Mouse (Mus musculus) c-Kit-positive CD71-positive TER-119-negative erythroid progenitor cells, embryonic 14.5 days (primary cell): ENCODE data around the gene Paf1.

Source experiments
- DNase-seq: peaks from one replicate; pipeline ENCODE4 v3.0.0-alpha.2; 2013; ENCODE audit warnings: low read depth

The Paf1 gene

DNA sequence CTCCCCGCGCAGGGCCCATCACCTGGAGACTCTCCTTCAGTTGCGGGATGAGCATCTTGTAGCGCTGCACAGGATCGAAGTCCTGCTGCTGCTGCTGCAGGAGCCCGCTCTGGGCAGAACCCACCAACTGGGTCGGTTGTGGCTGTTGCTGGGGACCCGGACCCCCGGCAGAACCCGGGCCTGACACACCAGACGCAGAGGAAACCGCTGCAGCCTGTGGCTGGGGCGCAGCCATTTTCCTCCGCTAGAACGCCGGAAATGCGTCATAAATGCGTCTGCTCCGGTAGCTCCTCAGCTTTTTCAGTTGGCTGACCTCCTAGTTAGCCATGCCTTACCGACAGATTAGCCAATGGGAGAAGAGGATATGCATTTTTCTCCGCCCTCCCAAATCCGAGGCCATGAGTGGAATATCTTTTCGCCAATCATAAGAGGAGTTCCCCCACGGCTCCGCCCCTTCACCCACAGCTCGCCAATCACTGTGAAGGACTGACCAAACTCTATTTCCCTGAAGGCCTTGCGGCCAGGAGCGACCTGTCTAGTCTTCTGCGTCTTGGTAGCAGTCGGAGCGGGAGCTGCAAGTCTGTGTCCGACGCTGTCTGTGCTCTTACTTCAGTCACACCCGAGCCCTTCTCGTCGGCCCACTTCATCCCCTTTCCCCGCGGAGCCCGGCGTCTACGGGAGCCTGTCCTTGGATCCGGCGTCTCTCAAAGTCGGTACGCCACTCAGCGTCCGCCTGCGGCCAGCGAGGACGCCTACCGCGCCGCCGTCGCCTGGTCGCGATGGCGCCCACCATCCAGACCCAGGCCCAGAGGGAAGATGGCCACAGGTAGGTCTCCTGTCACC lies at the start of gene Paf1, which contains the start of gene Med29:
Gene Paf1 (plus strand): TSS at position 523 of the 843 bp plus-strand sequence.
Gene Med29 (minus strand): TSS at position 280 of the 843 bp plus-strand sequence.
- DNase-seq = peak; percentile 99

DNA sequence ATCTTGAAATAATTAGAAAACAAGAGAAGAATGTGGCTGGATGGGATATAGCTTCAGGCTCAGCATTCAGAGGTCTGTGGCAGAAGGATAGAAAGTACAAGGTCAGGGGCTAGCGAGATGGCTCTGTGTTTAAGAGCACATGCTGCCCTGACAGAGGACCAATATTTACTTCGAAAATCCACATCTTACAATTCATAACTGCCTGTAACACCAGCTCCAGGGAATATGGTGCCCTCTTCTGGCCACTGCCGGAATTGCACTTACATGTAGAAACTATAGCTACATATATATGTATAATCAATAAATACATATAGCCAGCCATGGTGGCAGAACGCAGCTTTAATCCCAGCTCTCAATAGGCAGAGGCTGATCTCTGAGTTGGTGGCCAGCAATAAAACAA lies 48.1 kb upstream of the Paf1 start:
- DNase-seq = peak; percentile 78

DNA sequence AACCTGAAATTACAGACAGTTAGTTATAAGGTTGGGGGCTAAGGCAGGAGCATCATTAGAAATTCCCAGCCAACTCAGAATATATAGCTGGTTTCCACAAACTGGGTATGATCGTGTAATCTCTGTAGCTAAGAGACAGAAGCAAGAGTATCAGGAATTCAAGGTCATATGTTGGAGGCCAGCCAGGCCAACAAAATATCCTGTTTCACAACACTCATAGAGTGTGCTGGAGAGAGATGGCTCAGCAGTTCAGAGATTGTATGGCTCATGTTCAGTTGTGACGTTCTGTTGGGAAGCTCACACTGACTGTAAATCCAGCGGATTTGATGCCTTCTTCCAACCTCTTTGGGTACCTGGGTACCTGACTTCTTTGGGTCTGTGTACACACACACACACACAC lies 45.0 kb upstream of the Paf1 start:
- no peak for DNase-seq

DNA sequence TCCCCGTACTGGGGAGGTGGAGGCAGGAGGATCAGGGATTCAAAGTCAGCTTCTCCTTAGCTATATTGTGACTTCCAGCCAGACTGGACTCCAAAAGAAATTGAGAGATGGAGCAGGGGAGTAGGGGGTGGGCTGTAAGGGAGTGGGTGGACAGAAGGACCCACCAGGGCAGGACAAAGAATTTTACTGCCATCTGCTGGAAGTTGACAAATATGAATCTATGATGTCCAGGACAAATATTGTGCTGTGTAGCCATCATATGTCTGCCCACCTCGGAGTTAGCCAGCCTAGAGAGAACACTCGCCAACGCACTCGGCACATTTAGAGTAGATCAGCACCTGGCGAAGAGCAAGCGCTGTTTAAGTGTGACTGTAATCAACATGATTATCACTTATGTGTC lies 44.1 kb upstream of the Paf1 start:
- no peak for DNase-seq

DNA sequence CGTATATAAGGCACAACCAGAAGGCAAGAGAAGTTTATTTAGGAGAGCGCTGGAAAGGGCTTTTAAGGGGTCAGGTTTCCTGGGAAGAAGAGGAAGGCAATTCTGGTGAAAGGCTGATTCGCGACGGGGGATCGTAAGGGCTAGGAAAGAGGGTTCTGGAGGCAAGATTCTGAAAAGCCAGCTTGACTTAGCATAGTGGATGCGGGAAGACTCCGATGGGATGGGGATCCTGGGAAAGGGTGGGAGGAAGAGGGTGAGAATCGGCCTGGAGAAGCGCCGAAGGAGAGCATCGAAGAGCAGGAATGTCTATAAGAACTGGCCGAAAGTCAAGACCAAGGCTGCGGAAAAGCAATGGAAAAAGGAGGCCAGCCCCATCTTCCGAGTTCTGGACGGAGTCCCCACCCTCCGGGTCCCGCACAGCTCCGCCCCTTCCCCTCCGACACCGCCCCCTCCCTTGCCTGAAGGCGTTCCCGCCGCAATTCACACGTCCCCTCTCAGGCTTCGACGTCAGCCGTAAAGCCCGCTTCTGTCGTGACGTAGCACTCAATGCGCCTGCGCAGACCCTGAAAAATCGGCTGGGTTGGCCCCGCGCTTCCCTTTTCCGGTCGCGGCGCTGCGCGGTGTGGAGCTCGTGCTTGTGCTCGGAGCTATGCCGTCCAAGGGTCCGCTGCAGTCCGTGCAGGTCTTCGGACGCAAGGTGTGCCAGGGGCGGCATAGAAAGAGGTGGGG lies 42.4 kb upstream of the Paf1 start, which contains the start of gene Rps16:
Gene Rps16 (plus strand): TSS at position 498 of the 729 bp plus-strand sequence.
- DNase-seq = peak; percentile 94

DNA sequence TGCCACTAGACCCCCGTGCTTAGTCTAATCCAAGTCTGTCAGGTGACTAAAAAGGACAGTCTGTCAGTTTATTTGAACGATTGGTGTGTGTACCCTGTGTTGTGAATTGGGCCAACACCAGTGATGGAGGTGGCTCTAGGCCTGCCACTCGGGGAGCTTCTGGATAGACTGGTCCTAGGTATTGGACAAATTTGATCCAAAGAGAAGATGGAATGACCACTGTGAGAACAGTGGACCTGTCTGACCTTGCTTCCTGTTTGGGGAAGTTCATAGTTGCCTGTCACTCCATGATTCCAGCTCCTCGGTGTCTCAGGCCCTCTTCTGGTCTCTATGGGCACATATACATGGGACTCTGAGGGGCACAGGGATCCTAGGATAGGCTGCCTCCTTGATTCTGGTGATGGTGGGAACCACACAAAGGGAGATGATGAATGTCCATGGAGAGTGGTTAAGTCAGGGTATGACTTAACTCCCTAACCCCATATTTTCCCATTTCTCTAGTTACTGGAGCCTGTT lies 41.0 kb upstream of the Paf1 start:
- DNase-seq = no peak

DNA sequence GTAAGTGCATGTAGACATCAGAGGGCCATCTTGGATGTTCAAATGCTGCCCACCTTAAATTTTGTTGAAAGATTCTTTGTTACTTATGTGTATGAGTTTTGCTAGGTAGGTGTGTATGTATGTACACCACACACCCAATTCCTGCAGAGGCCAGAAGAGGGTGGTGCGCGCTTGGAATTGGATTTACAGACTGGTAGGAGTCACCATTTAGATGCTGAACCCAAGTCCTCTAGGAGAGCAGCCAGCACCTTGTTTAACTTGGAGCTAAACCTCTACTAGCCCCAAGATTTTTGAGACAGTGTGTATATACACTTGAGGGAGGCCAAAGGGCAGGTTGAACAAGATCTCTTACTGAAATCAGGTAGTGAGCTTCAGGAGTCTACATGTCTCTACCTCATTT lies 39.5 kb upstream of the Paf1 start:
- DNase-seq = no peak

DNA sequence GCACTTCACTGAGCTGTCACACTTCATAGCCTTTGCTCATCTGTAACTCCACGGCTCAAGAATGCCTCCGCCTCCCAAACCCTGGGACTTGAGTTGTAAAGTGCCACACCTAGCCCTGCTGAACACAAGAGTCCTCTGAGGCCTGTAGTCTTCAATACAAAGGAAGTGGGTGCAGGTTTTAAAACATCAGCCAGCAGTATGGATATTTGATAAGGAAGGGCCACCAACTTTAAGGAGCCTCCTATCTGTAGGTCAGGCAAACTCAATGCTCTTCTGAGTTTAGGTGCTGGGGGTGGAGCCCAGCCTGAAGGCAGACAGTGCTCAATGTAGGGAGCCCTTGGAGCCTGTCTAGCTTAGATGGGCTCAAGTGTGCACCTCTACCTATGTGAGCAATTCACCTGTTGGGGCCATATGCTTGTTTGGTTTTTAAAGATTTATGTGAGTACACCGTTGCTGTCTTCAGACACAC lies 38.6 kb upstream of the Paf1 start:
- DNase-seq = no peak

DNA sequence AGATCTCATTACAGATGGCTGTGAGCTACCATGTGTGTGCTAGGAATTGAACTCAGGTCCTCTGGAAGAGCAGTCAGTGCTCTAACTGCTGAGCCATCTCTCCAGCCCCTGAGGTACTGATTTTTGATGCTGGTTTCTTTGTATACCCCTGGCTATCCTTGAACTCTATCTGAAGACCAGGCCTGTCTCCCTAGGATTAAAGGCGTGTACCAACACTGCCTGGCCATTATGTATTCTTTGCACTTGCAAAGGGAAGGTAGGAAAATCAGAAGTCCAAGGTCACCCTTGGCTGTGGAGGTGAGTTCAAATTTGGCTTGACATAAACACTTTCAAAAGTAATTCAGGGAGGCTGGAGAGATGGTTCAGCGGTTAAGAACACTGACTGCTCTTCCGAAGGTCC lies 38.2 kb upstream of the Paf1 start:
- no peak for DNase-seq

DNA sequence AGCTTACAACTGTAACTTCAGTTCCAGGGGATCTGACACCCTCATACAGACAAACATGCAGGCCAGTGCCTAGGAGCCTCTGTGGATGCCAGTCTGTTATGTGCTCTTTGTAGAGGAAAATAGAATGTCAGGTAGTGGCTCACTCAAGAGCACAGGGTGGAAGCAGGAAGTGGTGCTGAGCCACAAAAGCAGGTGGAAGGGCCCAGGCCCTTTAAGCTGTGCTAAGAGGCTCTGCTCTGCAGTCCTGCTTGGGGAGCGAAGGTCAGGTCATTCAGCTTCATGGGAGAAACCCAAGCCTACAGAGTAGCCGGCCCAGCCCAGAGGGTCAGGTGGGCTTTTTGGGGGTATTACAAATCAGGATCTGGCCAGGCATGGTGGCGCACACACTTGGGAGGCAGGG lies 37.5 kb upstream of the Paf1 start:
- DNase-seq = no peak

DNA sequence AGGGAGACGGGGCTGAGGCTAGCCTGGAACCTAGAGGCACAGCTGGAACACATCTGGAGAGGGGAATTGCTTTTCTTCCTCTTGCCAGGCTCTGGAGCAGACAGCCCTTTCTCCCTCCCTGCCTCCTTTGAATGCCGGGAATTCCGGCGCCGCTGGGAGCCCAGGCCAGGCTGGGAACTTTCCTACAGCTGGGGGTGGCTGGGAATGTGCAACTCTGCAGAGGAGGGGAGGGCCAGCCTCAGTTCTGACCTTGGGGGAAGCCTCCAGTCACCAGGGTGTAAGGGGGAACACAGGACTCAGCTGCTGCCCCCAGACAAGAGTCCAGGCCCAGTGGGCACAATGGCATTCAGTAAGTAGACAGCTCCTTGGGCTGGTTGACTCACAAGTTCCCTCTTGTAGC lies 35.8 kb upstream of the Paf1 start:
- no peak for DNase-seq

DNA sequence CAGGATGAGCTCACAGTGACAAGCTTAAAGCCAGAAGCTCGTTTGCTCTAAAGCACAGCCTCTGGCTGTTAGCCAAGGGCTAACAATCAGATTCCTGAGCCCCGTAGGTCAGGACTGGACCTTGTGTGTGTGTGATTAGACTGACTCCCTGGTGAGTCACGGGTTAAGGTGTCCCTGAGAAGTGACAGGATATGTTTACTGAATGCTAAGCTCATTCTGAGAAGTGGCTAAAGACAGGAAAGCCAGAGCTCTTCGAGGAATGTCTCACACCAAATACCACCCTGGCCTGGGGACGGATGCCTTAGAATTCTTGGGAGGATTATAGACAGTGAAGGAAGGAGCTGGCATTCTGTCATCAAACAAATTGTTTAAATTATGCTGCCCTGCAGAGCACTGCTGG lies 34.8 kb upstream of the Paf1 start:
- no peak for DNase-seq

DNA sequence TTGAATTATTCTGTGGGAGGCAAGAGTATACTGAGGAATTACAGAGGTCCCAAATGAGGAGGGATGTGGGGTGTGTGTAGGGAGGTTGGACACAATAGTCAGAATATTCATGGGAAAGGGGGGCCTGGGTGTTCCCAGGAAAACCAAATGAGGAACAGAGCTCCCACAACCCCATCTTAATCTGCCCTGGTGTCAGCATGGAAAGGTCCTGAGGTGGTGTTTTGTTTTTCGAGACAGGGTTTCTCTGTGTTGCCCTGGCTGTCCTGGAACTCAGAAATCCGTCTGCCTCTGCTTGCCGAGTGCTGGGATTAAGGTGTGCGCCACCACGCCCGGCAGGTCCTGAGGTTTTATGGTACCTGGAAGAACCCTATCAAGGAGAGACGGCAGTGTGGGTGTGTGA lies 34.3 kb upstream of the Paf1 start:
- no peak for DNase-seq

DNA sequence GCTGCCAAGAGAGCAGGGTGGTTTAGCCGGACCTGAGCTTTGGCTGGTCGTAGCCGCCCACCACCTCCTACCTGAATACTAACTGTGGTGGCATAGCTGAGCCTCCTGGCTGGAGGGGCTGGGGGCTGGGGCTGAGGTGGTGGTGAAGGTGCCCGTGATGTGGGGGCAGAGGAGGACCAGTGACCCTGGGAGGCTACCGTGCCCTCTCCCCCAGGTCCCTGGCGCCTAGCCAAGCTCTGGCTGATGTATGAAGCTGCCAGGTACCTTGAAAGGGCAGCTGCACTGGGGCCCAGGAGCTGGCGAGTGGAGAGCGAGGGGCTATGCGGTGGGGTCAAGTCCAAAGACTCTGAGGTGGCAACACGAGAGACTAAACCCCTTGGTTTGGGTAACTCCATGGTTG lies 32.9 kb upstream of the Paf1 start:
- no peak for DNase-seq

DNA sequence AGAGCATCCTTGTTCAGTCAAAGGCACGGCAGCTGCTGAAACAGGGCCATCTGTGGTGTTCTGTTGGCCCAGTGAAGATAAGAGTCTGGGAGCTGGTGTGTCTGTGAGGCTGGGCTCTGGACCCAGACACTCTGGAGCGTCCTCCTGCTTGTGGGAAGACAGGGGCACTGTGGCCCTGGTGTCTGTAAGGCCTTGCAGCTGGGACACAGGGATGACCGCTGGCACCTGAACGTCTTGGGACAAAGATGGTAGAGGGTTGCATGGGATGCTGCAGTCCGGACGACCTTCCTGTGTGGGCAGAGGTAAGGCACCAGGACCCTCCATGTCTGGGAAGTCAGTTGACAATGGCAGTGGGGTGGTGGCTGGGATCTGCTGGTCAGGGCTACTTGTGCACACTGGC lies 32.5 kb upstream of the Paf1 start:
- no peak for DNase-seq

DNA sequence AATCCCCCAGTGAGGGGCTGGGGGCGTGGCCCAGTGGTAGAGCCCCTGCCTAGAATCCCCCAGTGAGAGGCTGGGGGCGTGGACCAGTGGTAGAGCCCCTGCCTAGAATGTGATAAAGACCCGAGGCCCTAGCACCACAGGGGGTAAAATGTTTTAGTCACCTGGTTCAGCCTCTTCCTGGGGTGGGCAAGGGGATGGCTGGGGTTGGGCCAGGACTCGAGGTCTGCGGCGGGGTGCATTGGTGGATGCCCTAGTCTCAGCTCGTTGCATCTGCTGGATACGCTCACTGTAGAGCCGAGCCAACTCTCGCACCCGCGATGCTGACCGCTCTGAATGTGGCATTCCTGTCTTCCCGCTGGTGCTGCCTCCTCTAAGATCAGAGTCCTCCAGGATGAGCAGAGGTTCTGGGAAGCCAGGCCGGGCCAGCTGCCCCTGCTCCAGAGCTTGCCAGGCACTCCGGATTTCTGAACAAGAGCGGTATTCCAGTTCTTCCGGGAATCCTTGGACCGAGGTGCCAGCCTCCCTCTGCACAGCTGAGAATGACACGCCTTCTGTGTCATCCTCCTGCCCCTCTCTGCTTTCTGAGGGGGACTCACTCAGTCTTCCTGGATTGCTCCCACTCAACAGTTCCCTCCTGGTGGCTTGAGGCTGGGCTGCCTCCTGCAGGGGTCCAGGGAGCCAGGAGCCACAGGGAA lies 31.0 kb upstream of the Paf1 start:
- DNase-seq = no peak

DNA sequence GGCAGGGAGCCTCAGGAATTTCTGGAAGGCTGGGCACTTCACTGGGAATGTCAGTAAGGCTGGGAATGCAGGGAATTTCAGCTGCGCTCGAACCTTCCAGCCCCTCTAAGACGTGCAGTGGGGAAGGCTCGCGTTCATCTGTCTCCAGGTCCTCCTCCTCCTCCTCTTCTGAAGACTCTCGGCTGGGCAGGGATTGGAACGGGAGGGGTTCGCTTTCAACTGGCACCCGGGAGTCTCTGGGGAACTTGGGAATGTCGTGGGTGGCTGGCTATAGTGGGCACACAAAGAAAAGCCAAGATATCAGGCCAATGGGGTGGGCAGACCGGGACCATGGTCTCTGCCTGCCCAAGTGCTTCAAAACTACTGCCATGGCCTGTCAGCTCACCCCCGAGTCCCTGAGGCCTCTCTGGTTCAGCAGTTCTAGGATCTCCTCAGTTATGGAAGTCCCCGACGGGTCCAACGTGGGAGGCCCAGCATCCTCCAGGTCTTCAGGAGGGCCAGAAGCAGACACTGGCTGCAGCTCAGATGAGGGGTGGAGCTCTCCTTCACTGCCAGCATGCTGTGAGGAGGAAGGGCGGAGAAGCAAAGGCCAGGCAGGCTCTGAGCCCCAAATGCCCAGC lies 30.2 kb upstream of the Paf1 start:
- no peak for DNase-seq

DNA sequence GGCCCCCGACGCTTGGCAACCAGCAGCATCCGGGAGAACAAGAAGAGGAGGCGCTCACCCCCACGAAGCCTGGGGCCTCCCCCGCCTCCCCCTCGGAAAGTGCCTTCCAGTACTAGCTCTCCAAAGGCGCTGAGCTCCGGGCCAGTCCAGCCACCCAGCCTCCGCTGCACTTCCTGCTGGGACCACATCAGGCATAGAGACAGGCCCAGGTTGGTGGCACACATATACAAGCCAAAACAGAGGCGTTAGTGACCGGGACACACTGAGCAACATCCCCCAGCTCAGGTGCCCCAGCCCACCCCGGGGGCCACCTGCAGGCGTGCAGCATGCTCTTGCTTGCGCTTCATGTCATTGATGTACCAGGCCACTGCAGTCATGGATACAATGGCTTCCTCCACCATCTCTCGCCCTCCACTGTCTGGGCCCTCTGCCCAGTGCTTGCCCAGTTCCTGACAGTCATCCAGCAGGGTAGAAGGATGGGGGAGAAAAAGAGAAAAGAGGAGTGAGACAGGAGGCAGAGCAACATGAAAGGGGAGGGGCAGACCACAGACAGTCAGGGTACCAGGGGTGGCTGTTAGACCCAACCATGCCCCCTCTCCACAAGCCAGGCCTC lies 25.0 kb upstream of the Paf1 start:
- DNase-seq = no peak

DNA sequence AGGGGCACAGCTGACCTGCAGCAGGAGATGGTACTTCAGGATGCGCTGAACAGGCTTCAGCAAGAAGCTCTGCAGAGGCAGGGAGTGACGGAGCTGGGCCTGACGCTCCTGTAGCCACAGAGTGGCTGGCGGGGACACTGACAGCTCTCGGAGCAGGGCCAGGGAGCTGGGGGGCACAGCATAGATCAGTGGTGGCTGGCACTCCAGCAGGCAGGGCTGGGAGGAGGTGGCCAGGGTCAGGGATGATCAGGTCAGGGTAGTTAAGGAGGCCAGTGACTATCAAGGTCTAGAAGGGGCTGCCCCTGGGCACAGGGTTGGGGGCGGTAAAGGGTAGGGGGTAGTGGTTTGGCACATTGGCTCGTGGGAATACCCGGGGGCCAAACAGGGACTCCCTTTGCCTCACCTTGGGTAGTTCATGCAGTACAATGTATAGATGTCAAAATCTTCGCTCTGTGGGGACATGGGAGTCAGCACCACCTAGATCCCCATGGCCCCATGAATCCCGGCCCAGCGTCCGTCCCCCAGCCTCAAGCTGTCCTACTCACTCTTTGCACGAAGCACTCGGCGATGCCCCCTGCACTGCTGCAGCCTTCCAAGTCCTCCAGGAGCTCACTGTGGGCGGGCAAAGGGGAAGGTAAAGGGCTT lies 24.4 kb upstream of the Paf1 start:
- DNase-seq = no peak

DNA sequence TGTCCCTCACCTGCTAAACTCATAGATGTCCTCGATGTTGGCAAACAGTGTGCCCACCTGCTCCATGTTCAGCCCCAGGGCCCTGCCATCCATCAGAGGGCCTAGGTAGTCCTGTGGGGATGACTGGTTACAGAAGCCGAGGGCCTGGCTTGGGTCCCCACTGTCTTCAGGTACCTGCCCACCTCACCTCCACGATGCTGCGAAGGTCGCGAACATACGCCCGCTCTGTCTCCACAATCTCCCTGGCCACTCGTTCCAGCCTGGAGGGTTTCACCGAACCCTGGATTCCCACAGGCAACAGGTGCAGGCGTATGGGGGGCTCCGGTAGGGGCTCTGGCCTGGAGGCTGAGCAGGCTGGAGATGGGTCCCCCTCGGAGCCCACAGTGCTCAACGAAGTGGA lies 22.7 kb upstream of the Paf1 start:
- no peak for DNase-seq

DNA sequence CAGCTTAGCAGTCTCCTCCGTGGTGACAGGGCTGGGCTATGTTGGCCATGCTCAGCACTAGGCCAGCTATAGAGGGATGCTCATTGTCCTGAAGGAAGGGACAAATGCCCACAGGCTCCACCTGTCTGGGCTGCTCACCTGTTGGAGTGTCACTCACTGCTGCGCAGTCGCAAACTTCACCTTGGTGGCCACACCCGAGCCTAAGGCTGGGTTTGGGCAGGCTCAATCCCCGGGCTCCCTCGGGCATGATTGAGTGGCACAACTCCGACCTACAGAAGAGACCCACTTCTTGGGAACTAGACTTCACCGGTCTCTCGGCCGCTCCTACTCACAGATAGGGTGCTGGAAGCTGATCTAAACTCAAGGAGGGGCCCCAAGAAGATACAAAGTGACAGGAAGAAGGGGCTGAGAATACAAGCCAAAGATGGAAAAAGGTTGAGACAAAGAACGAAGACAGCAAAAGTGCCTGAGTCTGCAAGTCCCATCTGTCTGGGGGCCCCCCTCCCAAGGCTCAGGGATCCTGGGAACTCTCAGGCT lies 21.7 kb upstream of the Paf1 start:
- DNase-seq = no peak
